In the genomic region with DNA sequence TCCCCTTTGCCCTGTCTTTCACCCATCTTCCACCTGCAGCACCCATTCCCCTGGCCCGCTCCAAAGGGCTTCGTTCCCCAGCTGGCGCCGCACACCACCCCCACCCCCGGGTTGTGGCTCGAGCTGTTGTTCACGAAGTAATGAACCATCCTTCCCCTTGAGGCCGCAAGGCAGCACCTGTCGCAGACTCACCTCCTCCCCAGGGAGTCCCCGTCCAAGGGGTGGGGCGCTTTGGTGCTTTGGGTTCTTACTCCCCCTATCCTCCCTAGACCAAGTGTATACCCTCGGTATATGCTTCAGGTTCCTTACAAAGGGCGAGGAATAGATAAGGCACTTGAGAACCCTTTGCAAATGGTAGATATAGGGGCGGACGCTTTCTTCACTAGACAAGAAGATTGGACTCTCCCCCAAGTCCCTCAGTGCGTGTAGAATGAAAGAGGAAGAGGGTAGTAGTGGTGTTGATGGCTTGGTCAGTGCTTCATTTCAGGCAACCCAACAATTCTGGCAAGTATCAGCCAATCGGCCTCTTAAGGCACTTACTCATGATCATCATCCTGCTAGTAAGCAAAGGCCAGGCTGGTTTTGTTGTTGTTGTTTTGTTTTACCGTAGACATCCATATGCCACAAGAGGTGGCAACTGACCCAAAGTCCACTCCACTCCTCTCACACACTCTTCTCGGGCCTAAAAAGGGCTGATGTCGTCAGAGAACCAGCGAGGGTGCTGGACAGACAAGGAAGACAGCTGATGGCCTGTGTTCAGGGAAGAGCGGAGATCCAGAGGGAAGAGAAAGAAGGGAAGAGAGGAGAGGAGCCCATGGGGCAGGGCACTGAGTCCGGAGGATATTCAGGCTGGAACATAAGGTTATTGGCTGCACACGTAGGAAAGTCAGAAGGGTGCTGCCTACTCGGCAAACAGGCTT, we compare ENCODE assay signal across 8 mouse cellular contexts. TPM values are rescaled to one million over a fixed set of nuclear protein-coding genes. Genes with fewer than 3 reads are reported as not detected.
DNase-seq lines count a peak whose midpoint lies in the region; ATAC-seq lines count a peak whose summit lies in the region.

No protein-coding gene starts in this region.

- peak; percentile 97 for DNase-seq in A20 (ENCODE audit: low read depth, low spot score)
- DNase-seq in CD4-positive, CD25-positive, alpha-beta regulatory T cell, adult 2 months (ENCODE audit: low read depth, low spot score), result peak; percentile 62
- no peak for DNase-seq in intestine, embryonic 14.5 days (ENCODE audit: low spot score)
- DNase-seq in lung, postnatal 25 days (ENCODE audit: low spot score), result peak; percentile 54
- peak; percentile 95 for DNase-seq in spleen, postnatal 36 days (ENCODE audit: low spot score in 2 of 2)
- DNase-seq in urinary bladder, postnatal 4 days (ENCODE audit: low spot score in 2 of 2), result no peak
- DNase-seq in layer of hippocampus, adult 9-10 months (ENCODE audit: low spot score), result no peak

- H3K4me1 ChIP-seq in intestine, embryonic 14.5 days (replicated peaks; ENCODE audit: control insufficient read depth, insufficient read depth, low read length), result peaks cover 38% of the 10 kb centered on the region

- no peaks in the 10 kb centered on the region; the same call in 1 of the 2 replicates for H3K27me3 ChIP-seq in intestine, embryonic 14.5 days (replicated peaks; ENCODE audit: control insufficient read depth, insufficient read depth, low read length)

- no peaks in the 10 kb centered on the region for H3K9me3 ChIP-seq in intestine, embryonic 14.5 days (ENCODE audit: control insufficient read depth, low read length)

- peak overlapping the region; percentile 47 for H3K4me3 ChIP-seq in intestine, embryonic 14.5 days (ENCODE audit: low read depth, low read length)

- H3K36me3 ChIP-seq in intestine, embryonic 14.5 days (ENCODE audit: control insufficient read depth, insufficient read depth, low read length), result peaks cover 20% of the 10 kb centered on the region; the same call in 1 of the 2 replicates

- peak; percentile 8 for ATAC-seq in erythroid progenitor cell, adult 5-6 weeks (replicated peaks; ENCODE audit: low FRiP score, poor library complexity, severe bottlenecking)
- ATAC-seq in intestine, embryonic 14.5 days (replicated peaks; ENCODE audit: low FRiP score, low TSS enrichment, low read depth), result peak; percentile 2

- no peak overlapping the region; the same call in 1 of the 2 replicates for H3K9ac ChIP-seq in intestine, embryonic 14.5 days (ENCODE audit: low read length)

- peak overlapping the region; percentile 71 for H3K27ac ChIP-seq in intestine, embryonic 14.5 days (ENCODE audit: low read depth)

- peak overlapping the region; percentile 74 for H3K4me2 ChIP-seq in intestine, embryonic 14.5 days (ENCODE audit: low read length)

- WGBS in intestine, embryonic 14.5 days, result 45% methylated on average over 25 of the region's 25 CpGs

RNA-seq across cellular contexts. Expression of a gene that starts 4.4 kb away (rescaled TPM):
- 15.5 and 22.2 TPM in 2 replicates for total RNA-seq in erythroid progenitor cell, adult 5-6 weeks (2015; ENCODE audit: low replicate concordance)
- total RNA-seq in erythroid progenitor cell, adult 5-6 weeks (2017; ENCODE audit: low replicate concordance), result 17.3 and 21.2 TPM in 2 replicates
- 41.7 and 42.5 TPM in 2 replicates for polyA plus RNA-seq in intestine, embryonic 14.5 days (2014; fragmentation: Nextera tagmentation; extraction: Ambion mirVana)

RNA-seq across cellular contexts. Expression of a gene that starts 23.9 kb away (rescaled TPM):
- 36.8 and 78.8 TPM in 2 replicates for total RNA-seq in erythroid progenitor cell, adult 5-6 weeks (2015; ENCODE audit: low replicate concordance)
- total RNA-seq in erythroid progenitor cell, adult 5-6 weeks (2017; ENCODE audit: low replicate concordance), result 38.4 and 46.3 TPM in 2 replicates
- 23.7 and 25.1 TPM in 2 replicates for polyA plus RNA-seq in intestine, embryonic 14.5 days (2014; fragmentation: Nextera tagmentation; extraction: Ambion mirVana)

RNA-seq across cellular contexts. Expression of a gene that starts 24.3 kb away (rescaled TPM):
- total RNA-seq in erythroid progenitor cell, adult 5-6 weeks (2015; ENCODE audit: low replicate concordance), result 32.1 and 41.5 TPM in 2 replicates
- total RNA-seq in erythroid progenitor cell, adult 5-6 weeks (2017; ENCODE audit: low replicate concordance), result 43.8 and 83.8 TPM in 2 replicates
- polyA plus RNA-seq in intestine, embryonic 14.5 days (2014; fragmentation: Nextera tagmentation; extraction: Ambion mirVana), result 101 and 106 TPM in 2 replicates

Comparison
In these comparisons a context has a peak if more than half of its experiments do, and no peak if none do; other contexts are left out.
1. DNase-seq: peak in A20 (single experiment), CD4-positive, CD25-positive, alpha-beta regulatory T cell, adult 2 months (single experiment), lung, postnatal 25 days (single experiment) and spleen, postnatal 36 days (2 of 2); none in intestine, embryonic 14.5 days (single experiment), urinary bladder, postnatal 4 days (0 of 2) and layer of hippocampus, adult 9-10 months (single experiment).